Mouse (Mus musculus) midbrain, embryonic 15.5 days (tissue): ENCODE measurements around the gene Apoh. TPM values are rescaled to one million over a fixed set of nuclear protein-coding genes. Genes with fewer than 3 reads are reported as not detected.

Experiments used
- ATAC-seq: fragments of 200-750 bp; cut with Nextera tagmentation; replicated peaks from 2 replicates; pipeline ENCODE4 v1.8.0; 2017; ENCODE audit warnings: moderate TSS enrichment
- H3K27ac ChIP-seq: fragments of 300-500 bp; sonication (generic); 2 replicates; pipeline ENCODE4 v1.5.1; 2015; ENCODE audit warnings: mild to moderate bottlenecking, inconsistent platforms
- H3K27me3 ChIP-seq: fragments of 300-500 bp; sonication (generic); replicated peaks from 2 replicates; pipeline ENCODE4 v1.6.1; 2015; ENCODE audit warnings: inconsistent platforms
- H3K36me3 ChIP-seq: fragments of 300-500 bp; sonication (generic); replicated peaks from 2 replicates; pipeline ENCODE4 v1.6.1; 2015; ENCODE audit warnings: inconsistent platforms
- H3K4me1 ChIP-seq: fragments of 300-500 bp; sonication (generic); 2 replicates; pipeline ENCODE4 v1.6.1; 2015; ENCODE audit warnings: inconsistent platforms
- H3K4me2 ChIP-seq: fragments of 300-500 bp; sonication (generic); 2 replicates; pipeline ENCODE4 v1.6.1; 2015; ENCODE audit warnings: inconsistent platforms, mild to moderate bottlenecking, moderate library complexity
- H3K4me3 ChIP-seq: fragments of 300-500 bp; sonication (generic); 2 replicates; pipeline ENCODE4 v1.5.1; 2015; ENCODE audit warnings: mild to moderate bottlenecking, inconsistent platforms
- H3K9ac ChIP-seq: fragments of 300-500 bp; sonication (generic); 2 replicates; pipeline ENCODE4 v1.6.1; 2015; ENCODE audit warnings: mild to moderate bottlenecking, inconsistent platforms
- H3K9me3 ChIP-seq: fragments of 300-500 bp; sonication (generic); 2 replicates; pipeline ENCODE4 v1.6.1; 2016; ENCODE audit warnings: inconsistent platforms
- WGBS: fragments of 180-500 bp; shearing (Covaris S2); methylation state at CpG from one replicate; pipeline ENCODE4 v1.1.7; 2015; ENCODE audit warnings: mixed read lengths; 5-methylcytosine and 5-hydroxymethylcytosine counted together
- polyA plus RNA-seq: library from polyadenylated mRNA; unstranded; fragments of >200 nt; fragmentation: Nextera tagmentation; extraction: Ambion mirVana; gene quantifications from 2 replicates; pipeline ENCODE4 v1.2.1, GENCODE M21; 2015

Gene Apoh
- polyA plus RNA-seq, 1 experiment from 2014 or later: 0.28 TPM

DNA sequence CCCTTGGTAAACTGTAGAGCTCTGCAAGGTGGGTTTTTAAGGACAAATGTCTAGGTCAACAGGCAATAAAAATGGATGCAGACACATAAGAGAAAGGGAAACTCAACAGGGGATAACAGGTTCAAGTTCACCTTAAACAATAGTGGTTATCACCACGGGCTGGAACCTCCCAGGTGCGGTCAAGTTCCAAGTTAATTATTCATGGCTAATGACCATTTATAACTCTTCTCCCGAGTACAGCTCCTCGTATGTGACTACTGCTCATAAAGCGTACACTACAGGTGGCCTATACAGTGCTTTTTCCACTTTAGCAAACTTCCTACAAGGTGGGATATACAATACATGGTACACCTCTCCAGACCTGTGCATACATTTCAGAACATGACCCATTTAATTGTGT is 33.4 kb upstream of the Apoh start:
- Histone ChIP-seq H3K4me2 (no peak overlapping the region), H3K4me1 (no peaks in the 10 kb centered on the region), H3K36me3 (no peaks in the 10 kb centered on the region), H3K27me3 (no peaks in the 10 kb centered on the region), H3K9ac (no peak overlapping the region), H3K27ac (no peak overlapping the region), H3K4me3 (no peak overlapping the region), H3K9me3 (no peaks in the 10 kb centered on the region)
- WGBS: 91% methylated on average over 5 of the region's 5 CpGs
- ATAC-seq: no peak

- Histone ChIP-seq H3K9ac (no peak overlapping the region), H3K27me3 (no peaks in the 10 kb centered on the region), H3K4me3 (no peak overlapping the region), H3K9me3 (no peaks in the 10 kb centered on the region), H3K4me1 (no peaks in the 10 kb centered on the region), H3K36me3 (no peaks in the 10 kb centered on the region), H3K4me2 (no peak overlapping the region), H3K27ac (no peak overlapping the region)
- 91% methylated on average over 2 of the region's 2 CpGs for WGBS
- no peak for ATAC-seq
These were observed 31.2 kb upstream of the Apoh start for GRCm38 (mm10) chr11:108311912-108312311.

GRCm38 (mm10) chr11:108312516-108312915 is 30.6 kb upstream of the Apoh start:
- no peak for ATAC-seq
- Histone ChIP-seq H3K9me3 (no peaks in the 10 kb centered on the region), H3K4me2 (no peak overlapping the region), H3K27ac (no peak overlapping the region), H3K9ac (no peak overlapping the region), H3K27me3 (no peaks in the 10 kb centered on the region), H3K4me3 (no peak overlapping the region), H3K4me1 (no peaks in the 10 kb centered on the region), H3K36me3 (no peaks in the 10 kb centered on the region)
- 85% methylated on average over 5 of the region's 5 CpGs for WGBS

GRCm38 (mm10) chr11:108315736-108316135 is 27.4 kb upstream of the Apoh start:
- no peak overlapping the region for H3K9ac ChIP-seq
- 90% methylated on average over 7 of the region's 7 CpGs for WGBS
- H3K4me1 ChIP-seq: no peaks in the 10 kb centered on the region

GRCm38 (mm10) chr11:108317878-108318277 is 25.3 kb upstream of the Apoh start:
- H3K27ac ChIP-seq: no peak overlapping the region
- ATAC-seq: no peak
- H3K4me3 ChIP-seq: no peak overlapping the region
- H3K4me1 ChIP-seq: no peaks in the 10 kb centered on the region
- no peaks in the 10 kb centered on the region for H3K36me3 ChIP-seq
- no peak overlapping the region for H3K4me2 ChIP-seq
- no peak overlapping the region for H3K9ac ChIP-seq
- H3K27me3 ChIP-seq: no peaks in the 10 kb centered on the region
- H3K9me3 ChIP-seq: no peaks in the 10 kb centered on the region
- WGBS: 74% methylated on average over 6 of the region's 6 CpGs

More at GRCm38 (mm10) chr11:108315736-108316135, 27.4 kb upstream of the Apoh start:
- Histone ChIP-seq H3K27ac (no peak overlapping the region), H3K36me3 (no peaks in the 10 kb centered on the region), H3K4me3 (no peak overlapping the region), H3K4me2 (no peak overlapping the region), H3K9me3 (no peaks in the 10 kb centered on the region), H3K27me3 (no peaks in the 10 kb centered on the region)
- ATAC-seq: no peak

DNA sequence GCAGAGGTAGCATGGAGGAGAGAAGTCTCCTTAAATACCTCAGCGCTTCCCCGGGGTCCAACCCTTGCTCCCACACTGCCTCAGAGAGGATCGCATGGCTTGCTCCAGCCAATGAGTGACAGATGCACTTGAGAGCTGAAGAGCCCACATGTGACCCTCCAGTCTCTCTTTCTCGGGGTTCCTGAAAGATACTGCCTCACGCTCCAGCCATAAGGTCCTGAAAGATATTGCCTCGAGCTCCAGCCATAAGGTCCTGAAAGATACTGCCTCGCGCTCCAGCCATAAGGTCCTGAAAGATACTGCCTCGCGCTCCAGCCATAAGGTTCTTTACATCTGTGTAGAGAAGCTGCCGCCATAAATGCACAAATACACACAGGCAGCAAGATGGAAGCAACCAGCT is 24.0 kb upstream of the Apoh start:
- Histone ChIP-seq H3K9ac (no peak overlapping the region), H3K36me3 (no peaks in the 10 kb centered on the region), H3K9me3 (no peaks in the 10 kb centered on the region), H3K4me2 (no peak overlapping the region), H3K4me1 (no peaks in the 10 kb centered on the region), H3K27ac (no peak overlapping the region), H3K4me3 (no peak overlapping the region), H3K27me3 (no peaks in the 10 kb centered on the region)
- WGBS: 92% methylated on average over 11 of the region's 11 CpGs
- no peak for ATAC-seq

DNA sequence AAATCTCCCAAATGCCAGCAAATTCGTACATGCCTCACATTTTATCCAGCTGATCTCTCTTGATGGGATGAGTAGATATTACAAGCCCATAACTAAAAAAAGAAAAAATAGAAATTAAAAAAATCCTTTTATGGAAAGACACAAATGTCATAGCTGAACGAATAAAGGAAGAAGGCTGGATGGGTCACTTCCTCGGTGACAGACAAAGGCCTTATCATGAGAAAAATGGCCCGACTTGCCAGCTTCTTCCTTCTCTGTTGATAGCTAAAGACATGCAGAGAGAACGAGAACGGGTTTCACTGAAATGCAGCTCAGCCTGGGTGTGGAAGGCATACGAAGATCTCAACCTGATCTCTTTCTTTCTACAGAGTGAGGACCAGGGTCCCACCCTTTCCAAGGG is 22.6 kb upstream of the Apoh start:
- Histone ChIP-seq H3K4me3 (no peak overlapping the region), H3K4me2 (no peak overlapping the region), H3K36me3 (no peaks in the 10 kb centered on the region), H3K9me3 (no peaks in the 10 kb centered on the region), H3K27me3 (no peaks in the 10 kb centered on the region), H3K27ac (no peak overlapping the region), H3K9ac (no peak overlapping the region), H3K4me1 (no peaks in the 10 kb centered on the region)
- no peak for ATAC-seq
- WGBS: 82% methylated on average over 7 of the region's 7 CpGs

DNA sequence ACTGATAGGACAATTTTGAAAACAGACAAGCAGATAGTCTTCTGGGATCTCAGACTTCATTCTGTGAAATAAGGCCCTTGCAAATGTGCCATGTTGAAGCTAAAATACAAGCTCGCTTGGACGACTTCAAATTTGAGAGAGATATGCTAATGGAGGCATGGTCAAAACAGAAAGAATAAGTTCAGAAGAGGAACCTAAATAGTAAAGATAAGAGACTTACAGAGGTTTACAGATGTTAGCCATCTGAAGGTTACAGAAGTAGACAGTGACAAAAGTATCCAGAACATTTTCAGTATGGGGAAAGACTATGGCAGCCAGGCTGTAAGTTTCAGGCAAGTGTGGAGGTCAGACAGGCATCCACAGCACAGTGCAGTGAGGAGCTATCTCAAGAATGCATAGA is 21.0 kb upstream of the Apoh start:
- no peaks in the 10 kb centered on the region for H3K27me3 ChIP-seq
- H3K9me3 ChIP-seq: no peaks in the 10 kb centered on the region
- no peak overlapping the region for H3K4me2 ChIP-seq
- no peaks in the 10 kb centered on the region for H3K4me1 ChIP-seq
- H3K9ac ChIP-seq: no peak overlapping the region
- no peak for ATAC-seq
- no peaks in the 10 kb centered on the region for H3K36me3 ChIP-seq
- no peak overlapping the region for H3K4me3 ChIP-seq
- 87% methylated on average over 2 of the region's 2 CpGs for WGBS
- no peak overlapping the region for H3K27ac ChIP-seq

DNA sequence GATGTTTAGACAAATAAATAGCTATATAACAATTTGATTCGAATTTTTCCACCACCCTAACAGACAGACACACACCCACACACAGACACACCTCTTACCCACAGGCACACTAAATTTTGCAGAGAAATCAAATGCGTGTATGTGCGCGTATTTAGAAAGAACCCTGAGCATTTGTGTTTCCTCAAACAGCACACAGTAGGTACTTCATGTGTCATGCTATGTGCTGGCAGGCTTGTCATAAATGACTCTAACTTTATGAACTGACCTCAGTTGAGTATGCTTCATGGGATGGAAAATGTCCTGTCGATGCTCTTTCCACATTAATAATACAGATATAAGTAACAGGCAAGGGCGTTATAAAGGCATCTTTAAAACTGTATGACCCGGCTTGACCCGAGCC is 17.2 kb upstream of the Apoh start:
- H3K27ac ChIP-seq: no peak overlapping the region
- no peak overlapping the region for H3K4me2 ChIP-seq
- no peak for ATAC-seq
- 93% methylated on average over 8 of the region's 8 CpGs for WGBS
- H3K4me3 ChIP-seq: no peak overlapping the region
- no peaks in the 10 kb centered on the region for H3K9me3 ChIP-seq
- H3K27me3 ChIP-seq: no peaks in the 10 kb centered on the region
- H3K9ac ChIP-seq: no peak overlapping the region
- H3K4me1 ChIP-seq: no peaks in the 10 kb centered on the region
- H3K36me3 ChIP-seq: no peaks in the 10 kb centered on the region

DNA sequence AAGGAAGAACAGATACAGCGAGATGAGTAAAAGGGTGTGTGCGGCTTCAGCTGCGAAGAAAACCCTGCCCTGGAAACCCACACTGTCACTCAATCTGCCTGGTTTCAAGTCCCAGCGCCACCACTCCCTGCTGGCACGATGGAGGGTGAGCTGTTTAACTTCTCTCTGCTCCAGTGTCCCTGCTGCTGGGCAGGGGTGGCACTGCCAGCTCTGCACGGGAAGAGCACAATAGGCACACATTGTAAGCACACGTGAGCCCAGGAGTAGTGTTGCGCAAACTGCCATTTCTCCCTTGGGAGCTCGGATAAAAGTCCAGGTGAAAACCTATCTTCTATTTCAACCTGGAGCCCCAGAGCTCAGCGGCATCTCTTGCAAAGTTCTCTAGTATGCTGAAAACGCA is 12.3 kb upstream of the Apoh start:
- 89% methylated on average over 11 of the region's 11 CpGs for WGBS
- Histone ChIP-seq H3K9me3 (no peaks in the 10 kb centered on the region), H3K4me2 (no peak overlapping the region), H3K27me3 (no peaks in the 10 kb centered on the region), H3K27ac (no peak overlapping the region), H3K4me3 (no peak overlapping the region), H3K9ac (no peak overlapping the region), H3K4me1 (0 out of 2 replicates have a peak, but pooled peaks cover 4% of the 10 kb centered on the region), H3K36me3 (no peaks in the 10 kb centered on the region)
- no peak for ATAC-seq

GRCm38 (mm10) chr11:108333006-108333405 is 10.1 kb upstream of the Apoh start:
- no peak for ATAC-seq
- Histone ChIP-seq H3K9ac (no peak overlapping the region), H3K27ac (no peak overlapping the region), H3K4me1 (0 out of 2 replicates have a peak, but pooled peaks cover 4% of the 10 kb centered on the region), H3K36me3 (no peaks in the 10 kb centered on the region), H3K27me3 (no peaks in the 10 kb centered on the region), H3K9me3 (no peaks in the 10 kb centered on the region), H3K4me2 (no peak overlapping the region), H3K4me3 (no peak overlapping the region)
- WGBS: 65% methylated on average over 5 of the region's 5 CpGs

DNA sequence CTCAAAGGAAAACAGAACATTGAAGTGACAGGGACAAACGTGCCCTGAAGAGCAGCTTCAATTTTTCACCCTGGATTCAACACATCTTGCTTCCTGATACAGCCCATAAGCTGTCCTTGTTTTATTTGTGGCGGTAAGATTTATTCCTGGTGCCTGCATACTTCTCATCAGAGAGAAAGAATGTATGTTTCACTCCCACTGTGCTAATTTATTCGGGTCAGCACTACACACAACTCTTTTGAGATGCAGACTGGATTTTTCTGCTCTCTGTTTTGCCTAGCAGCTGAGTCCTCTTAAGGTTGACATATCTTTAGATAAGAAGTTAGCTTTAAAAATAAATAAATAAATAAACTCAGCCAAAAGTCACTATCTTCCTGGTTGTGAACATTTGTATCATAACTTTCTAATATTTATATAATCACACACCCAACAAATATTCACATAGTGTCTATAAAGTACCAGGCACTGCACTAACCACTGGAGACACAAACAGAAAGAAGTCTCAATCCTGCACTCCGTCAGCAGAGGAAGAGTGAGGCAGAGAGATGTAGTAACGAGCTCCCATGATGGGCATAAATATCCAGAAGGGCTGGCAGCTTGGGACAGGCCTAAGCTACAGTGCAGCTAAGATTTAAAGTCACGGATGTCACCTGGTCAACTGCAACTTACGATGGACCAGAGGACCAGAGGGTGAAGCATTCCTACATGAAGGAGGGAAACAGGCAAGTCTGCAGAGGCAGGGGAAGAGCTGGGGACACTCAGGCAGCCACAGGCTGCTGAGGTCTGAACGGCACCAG is 9.4 kb upstream of the Apoh start:
- H3K27me3 ChIP-seq: no peaks in the 10 kb centered on the region
- no peak overlapping the region for H3K9ac ChIP-seq
- no peak for ATAC-seq
- 0 out of 2 replicates have a peak, but pooled peaks cover 4% of the 10 kb centered on the region for H3K4me1 ChIP-seq
- H3K27ac ChIP-seq: no peak overlapping the region
- no peak overlapping the region for H3K4me3 ChIP-seq
- WGBS: 54% methylated on average over 8 of the region's 8 CpGs
- no peaks in the 10 kb centered on the region for H3K36me3 ChIP-seq
- no peak overlapping the region for H3K4me2 ChIP-seq
- H3K9me3 ChIP-seq: no peaks in the 10 kb centered on the region

DNA sequence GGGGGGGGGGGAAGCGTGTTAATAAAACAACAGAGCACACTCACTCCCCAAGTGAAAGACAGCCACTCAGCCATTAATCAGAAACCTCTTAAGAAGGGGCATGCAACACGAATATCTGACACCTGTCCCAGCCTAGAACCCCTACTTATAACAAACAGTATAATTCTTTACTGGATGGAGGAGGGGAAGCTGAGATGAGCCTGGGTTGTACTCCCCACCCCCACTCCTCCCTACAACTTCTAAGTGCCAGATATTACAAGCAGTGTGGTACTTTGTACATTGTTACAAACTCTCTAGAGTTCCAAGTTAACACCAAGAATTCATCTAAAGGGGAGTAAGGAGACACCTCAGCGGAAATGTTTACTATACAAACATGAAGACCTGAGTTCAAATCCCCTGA is 8.5 kb upstream of the Apoh start:
- Histone ChIP-seq H3K27ac (no peak overlapping the region), H3K36me3 (no peaks in the 10 kb centered on the region), H3K4me3 (no peak overlapping the region), H3K9ac (no peak overlapping the region), H3K4me1 (0 out of 2 replicates have a peak, but pooled peaks cover 4% of the 10 kb centered on the region), H3K27me3 (no peaks in the 10 kb centered on the region), H3K9me3 (no peaks in the 10 kb centered on the region), H3K4me2 (no peak overlapping the region)
- 61% methylated on average over 3 of the region's 3 CpGs for WGBS
- no peak for ATAC-seq
